Mouse (Mus musculus): ENCODE measurements around the gene D330020A13Rik. TPM values are rescaled to one million over a fixed set of nuclear protein-coding genes. Genes with fewer than 3 reads are reported as not detected.

The D330020A13Rik gene
- polyA plus RNA-seq, 1 experiment from 2014 or later: not detected

Other genes starting within 250 kb of the D330020A13Rik start
- gene Ninj2, start 201.0 kb upstream of the D330020A13Rik start, polyA plus RNA-seq (2014; fragmentation: Nextera tagmentation; extraction: Ambion mirVana): not detected in 2 replicates
- 0.07 and 0.14 TPM in 2 replicates for gene B4galnt3, start 195 bp downstream of the D330020A13Rik start, polyA plus RNA-seq (2014; fragmentation: Nextera tagmentation; extraction: Ambion mirVana)
- gene Kdm5a, start 69.8 kb downstream of the D330020A13Rik start, polyA plus RNA-seq (2014; fragmentation: Nextera tagmentation; extraction: Ambion mirVana): 62.1 and 67.1 TPM in 2 replicates
- gene Ccdc77, start 70.0 kb downstream of the D330020A13Rik start, polyA plus RNA-seq (2014; fragmentation: Nextera tagmentation; extraction: Ambion mirVana): 25.7 and 27.5 TPM in 2 replicates
- gene Il17ra, start 168.9 kb downstream of the D330020A13Rik start, polyA plus RNA-seq (2014; fragmentation: Nextera tagmentation; extraction: Ambion mirVana): 1.6 and 2.0 TPM in 2 replicates
- gene Tmem121b, start 199.4 kb downstream of the D330020A13Rik start, polyA plus RNA-seq (2014; fragmentation: Nextera tagmentation; extraction: Ambion mirVana): 0.78 and 0.88 TPM in 2 replicates
- gene Hdhd5, start 237.0 kb downstream of the D330020A13Rik start, polyA plus RNA-seq (2014; fragmentation: Nextera tagmentation; extraction: Ambion mirVana): 12.4 and 15.0 TPM in 2 replicates

Measured in midbrain, embryonic 11.5 days (tissue).